Mouse (Mus musculus) midbrain, embryonic 16.5 days (tissue): Measurements from ENCODE around the gene Ctbp2. TPM values are rescaled to one million over a fixed set of nuclear protein-coding genes. Genes with fewer than 3 reads are reported as not detected.
A peak's percentile ranks its signal among the peaks of the same experiment; 100 is the strongest.

Source experiments
- ATAC-seq: fragments of 200-750 bp; cut with Nextera tagmentation; 2 replicates; pipeline ENCODE4 v1.8.0; 2017; ENCODE audit warnings: moderate TSS enrichment
- H3K27ac ChIP-seq: fragments of 300-500 bp; sonication (generic); 2 replicates; pipeline ENCODE4 v1.5.1; 2014; ENCODE audit warnings: mild to moderate bottlenecking, low read length, mixed read lengths
- H3K27me3 ChIP-seq: fragments of 300-500 bp; sonication (generic); 2 replicates; pipeline ENCODE4 v1.6.1; 2014; ENCODE audit warnings: low read depth, low read length, mixed read lengths; ENCODE audit not compliant: control insufficient read depth, insufficient read depth
- H3K36me3 ChIP-seq: fragments of 300-500 bp; sonication (generic); 2 replicates; pipeline ENCODE4 v1.6.1; 2014; ENCODE audit warnings: mild to moderate bottlenecking, low read length, moderate library complexity, mixed read lengths; ENCODE audit not compliant: control insufficient read depth, insufficient read depth
- H3K4me1 ChIP-seq: fragments of 300-500 bp; sonication (generic); 2 replicates; pipeline ENCODE4 v1.6.1; 2014; ENCODE audit warnings: mild to moderate bottlenecking, low read length, mixed read lengths; ENCODE audit not compliant: control insufficient read depth, insufficient read depth
- H3K4me2 ChIP-seq: fragments of 300-500 bp; sonication (generic); 2 replicates; pipeline ENCODE4 v1.6.1; 2014; ENCODE audit warnings: mild to moderate bottlenecking, low read length, mixed read lengths
- H3K4me3 ChIP-seq: fragments of 300-500 bp; sonication (generic); 2 replicates; pipeline ENCODE4 v1.5.1; 2014; ENCODE audit warnings: low read depth, mild to moderate bottlenecking, low read length, moderate library complexity, mixed read lengths
- H3K9ac ChIP-seq: fragments of 300-500 bp; sonication (generic); 2 replicates; pipeline ENCODE4 v1.6.1; 2014; ENCODE audit warnings: low read depth, low read length, mixed read lengths
- H3K9me3 ChIP-seq: fragments of 300-500 bp; sonication (generic); replicated peaks from 2 replicates; pipeline ENCODE4 v1.6.1; 2014; ENCODE audit warnings: mild to moderate bottlenecking, low read length, mixed read lengths; ENCODE audit not compliant: control insufficient read depth, poor library complexity, severe bottlenecking
- WGBS: fragments of 180-500 bp; shearing (Covaris S2); extraction: QIAGEN DNeasy Blood & Tissue Kit; methylation state at CpG from one replicate; pipeline ENCODE4 v1.1.7; 2014; 5-methylcytosine and 5-hydroxymethylcytosine counted together
- polyA plus RNA-seq: library from polyadenylated mRNA; unstranded; fragments of >200 nt; fragmentation: Nextera tagmentation; extraction: Ambion mirVana; gene quantifications from 2 replicates; pipeline ENCODE4 v1.2.1, GENCODE M21; 2015

Ctbp2 gene
- polyA plus RNA-seq, 1 experiment from 2014 or later = 43.7 TPM

DNA sequence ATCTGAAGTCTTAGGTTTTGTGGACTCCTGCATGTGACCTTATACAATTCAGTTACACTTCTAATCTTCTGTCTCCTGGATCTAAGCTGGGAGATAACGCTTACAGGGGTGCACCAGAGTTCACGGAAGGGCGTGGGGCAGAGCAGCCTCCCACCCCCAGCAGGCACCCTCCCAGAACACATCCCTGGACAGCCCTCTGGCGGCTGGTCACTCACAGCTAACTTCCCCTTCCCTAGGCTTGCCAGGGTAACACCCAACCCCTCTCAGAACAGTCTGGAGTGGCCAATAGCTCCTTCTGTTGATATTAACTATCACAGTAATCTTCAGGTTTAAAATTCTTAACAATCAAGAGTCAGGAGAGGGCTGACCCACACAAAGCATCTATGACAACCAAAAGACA is 76.9 kb downstream of the Ctbp2 start:
- no peak overlapping the region for H3K4me3 ChIP-seq
- no peaks in the 10 kb centered on the region for H3K27me3 ChIP-seq
- no peak overlapping the region for H3K27ac ChIP-seq
- H3K4me2 ChIP-seq = no peak overlapping the region
- H3K36me3 ChIP-seq = no peaks in the 10 kb centered on the region
- no peak for ATAC-seq
- no peaks in the 10 kb centered on the region for H3K9me3 ChIP-seq
- no peak overlapping the region for H3K9ac ChIP-seq
- 91% methylated on average over 4 of the region's 4 CpGs for WGBS
- H3K4me1 ChIP-seq = no peaks in the 10 kb centered on the region

DNA sequence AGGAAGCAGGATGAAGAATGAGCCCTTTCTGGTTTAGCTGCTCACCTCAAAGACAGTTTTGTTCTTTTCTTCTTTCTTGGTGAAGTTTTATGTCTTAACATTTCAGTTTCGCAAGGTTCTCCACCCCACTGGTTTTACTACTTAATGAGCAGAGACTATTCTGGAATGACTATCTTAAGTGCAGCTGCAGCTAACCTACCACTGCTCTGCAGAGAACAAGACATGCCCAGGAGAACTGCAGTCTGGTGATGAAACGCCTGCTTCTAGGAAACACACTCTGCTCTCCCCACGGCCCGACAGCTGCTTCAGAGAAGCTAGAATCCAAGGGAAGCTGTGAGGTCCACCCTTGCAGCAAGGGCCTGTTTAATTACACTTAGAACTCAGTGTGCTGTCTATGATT is 79.4 kb downstream of the Ctbp2 start:
- no peak overlapping the region for H3K27ac ChIP-seq
- no peak overlapping the region for H3K9ac ChIP-seq
- 84% methylated on average over 4 of the region's 4 CpGs for WGBS
- no peak overlapping the region for H3K4me3 ChIP-seq
- no peak overlapping the region for H3K4me2 ChIP-seq
- no peaks in the 10 kb centered on the region for H3K9me3 ChIP-seq
- no peaks in the 10 kb centered on the region for H3K27me3 ChIP-seq
- no peaks in the 10 kb centered on the region for H3K36me3 ChIP-seq
- no peaks in the 10 kb centered on the region for H3K4me1 ChIP-seq
- ATAC-seq = no peak

DNA sequence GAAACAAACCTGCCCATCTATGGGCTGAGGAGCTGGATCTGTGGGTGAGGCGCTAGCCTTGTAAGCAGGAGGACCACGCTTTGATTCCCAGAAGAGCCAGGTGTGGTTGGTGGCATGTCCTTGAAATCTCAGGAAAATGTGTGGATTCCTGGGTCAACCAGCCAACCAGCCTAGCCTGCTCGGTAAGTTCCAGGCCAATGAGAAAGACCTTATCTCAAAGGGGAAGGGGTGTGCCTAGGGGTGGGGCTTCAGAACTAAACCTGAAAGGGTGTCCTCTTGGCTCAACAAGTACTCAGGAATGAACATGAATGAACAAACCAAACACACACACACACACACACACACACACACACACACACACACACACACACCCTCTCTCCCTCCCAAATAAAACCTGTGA is 82.4 kb downstream of the Ctbp2 start:
- Histone ChIP-seq H3K4me2 (no peak overlapping the region), H3K4me3 (no peak overlapping the region), H3K27ac (no peak overlapping the region), H3K4me1 (0 out of 2 replicates have a peak, but pooled peaks cover 3% of the 10 kb centered on the region), H3K36me3 (no peaks in the 10 kb centered on the region), H3K9ac (no peak overlapping the region), H3K9me3 (no peaks in the 10 kb centered on the region), H3K27me3 (no peaks in the 10 kb centered on the region)
- no peak for ATAC-seq
- 83% methylated on average over 3 of the region's 3 CpGs for WGBS

DNA sequence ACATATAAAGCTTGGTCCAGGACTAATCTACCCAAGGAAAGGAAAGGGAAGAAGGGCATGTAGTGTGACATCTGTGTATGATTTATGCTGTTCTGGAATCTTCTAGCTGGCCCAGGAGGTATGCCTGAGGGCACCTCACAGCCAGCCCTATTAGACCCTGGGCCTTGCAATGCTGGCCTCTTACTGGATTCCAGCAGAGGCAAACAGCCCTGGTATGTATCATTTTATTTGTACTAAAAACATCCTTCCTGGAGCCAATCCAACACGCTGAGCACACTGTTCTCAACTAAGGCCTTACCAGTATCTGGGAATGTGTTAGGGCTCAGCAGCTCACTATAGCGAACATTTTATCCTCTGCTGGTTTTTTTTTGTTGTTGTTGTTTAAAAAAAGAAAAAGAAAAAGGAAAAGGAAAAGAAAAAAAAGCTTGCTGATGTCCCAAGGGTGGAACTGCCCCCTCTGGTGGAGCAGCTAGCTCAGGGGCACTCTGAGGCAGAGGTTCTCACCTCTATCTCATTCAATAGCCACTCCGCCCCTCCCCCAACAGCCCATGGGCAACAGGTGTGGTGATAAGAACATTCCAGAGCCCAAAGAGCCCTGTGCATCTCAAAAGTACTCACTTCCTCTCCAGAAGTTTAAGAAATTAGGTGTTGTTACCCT is 83.3 kb downstream of the Ctbp2 start:
- no peak overlapping the region for H3K9ac ChIP-seq
- WGBS = 94% methylated on average over 3 of the region's 3 CpGs
- H3K27ac ChIP-seq = no peak overlapping the region; the same call in 1 of the 2 replicates
- no peak for ATAC-seq
- H3K36me3 ChIP-seq = no peaks in the 10 kb centered on the region
- no peak overlapping the region for H3K4me3 ChIP-seq
- H3K9me3 ChIP-seq = no peaks in the 10 kb centered on the region
- no peaks in the 10 kb centered on the region for H3K27me3 ChIP-seq
- H3K4me1 ChIP-seq = 0 out of 2 replicates have a peak, but pooled peaks cover 3% of the 10 kb centered on the region
- H3K4me2 ChIP-seq = no peak overlapping the region

DNA sequence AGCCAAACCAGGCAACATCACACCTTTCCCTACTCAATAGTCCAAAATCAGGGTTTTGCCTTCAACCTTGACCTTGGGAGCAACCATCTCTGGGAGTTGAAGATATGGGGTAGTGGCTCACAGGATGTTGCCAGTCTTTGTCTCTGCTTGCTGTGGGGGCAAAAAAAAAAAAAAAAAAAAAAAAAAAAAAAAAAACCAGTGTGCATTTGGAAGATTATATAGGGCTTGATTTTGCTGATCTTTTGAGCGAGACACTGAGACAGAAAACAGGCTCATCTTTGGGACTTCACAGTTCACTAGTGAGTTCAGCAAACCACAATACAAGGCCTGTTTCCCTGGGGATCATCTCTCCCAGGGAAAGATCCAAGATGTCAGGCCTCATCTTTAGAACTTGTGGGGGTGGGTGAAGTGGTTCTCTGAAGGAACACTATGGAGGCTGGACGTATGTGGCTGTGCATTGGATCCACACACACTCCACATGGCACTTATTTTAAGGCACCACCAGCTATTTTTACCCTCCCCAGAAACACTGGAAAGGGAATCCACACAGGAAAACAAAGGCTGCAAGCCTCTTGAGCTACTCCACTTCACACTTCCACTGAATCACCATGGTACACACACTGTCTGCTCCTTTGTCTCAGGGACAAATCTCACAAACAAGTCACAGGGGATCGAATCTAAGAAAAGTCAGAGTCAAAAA is 84.4 kb downstream of the Ctbp2 start:
- no peak overlapping the region for H3K4me2 ChIP-seq
- no peaks in the 10 kb centered on the region for H3K27me3 ChIP-seq
- H3K4me1 ChIP-seq = 0 out of 2 replicates have a peak, but pooled peaks cover 3% of the 10 kb centered on the region
- no peak for ATAC-seq
- no peak overlapping the region for H3K9ac ChIP-seq
- 81% methylated on average over 3 of the region's 3 CpGs for WGBS
- H3K36me3 ChIP-seq = no peaks in the 10 kb centered on the region
- no peaks in the 10 kb centered on the region for H3K9me3 ChIP-seq
- H3K4me3 ChIP-seq = no peak overlapping the region
- H3K27ac ChIP-seq = no peak overlapping the region

DNA sequence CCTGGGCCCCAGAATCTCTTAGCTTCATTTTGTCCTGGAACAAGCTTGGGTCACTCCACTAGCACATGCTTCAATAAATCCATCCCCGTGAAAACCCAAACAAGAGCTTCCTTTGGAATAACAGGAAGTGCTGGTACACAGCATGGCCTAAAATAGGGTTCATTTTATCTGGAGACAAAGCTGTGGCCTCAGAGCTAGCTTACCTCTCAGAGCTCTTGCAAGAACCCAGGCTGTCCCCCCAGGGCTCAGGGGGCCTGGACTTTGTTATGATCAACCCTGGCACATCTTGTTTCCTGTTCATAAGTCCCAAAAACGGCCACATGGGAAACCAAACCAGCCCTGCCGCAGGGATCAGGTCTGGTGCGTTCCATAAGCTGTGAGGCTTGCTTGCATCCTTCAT is 86.5 kb downstream of the Ctbp2 start:
- H3K4me2 ChIP-seq = no peak overlapping the region
- H3K4me3 ChIP-seq = no peak overlapping the region
- no peaks in the 10 kb centered on the region for H3K9me3 ChIP-seq
- 61% methylated on average over 4 of the region's 4 CpGs for WGBS
- no peak overlapping the region for H3K27ac ChIP-seq
- H3K36me3 ChIP-seq = no peaks in the 10 kb centered on the region
- H3K9ac ChIP-seq = no peak overlapping the region
- no peaks in the 10 kb centered on the region for H3K27me3 ChIP-seq
- H3K4me1 ChIP-seq = peaks cover 16% of the 10 kb centered on the region
- ATAC-seq = no peak

DNA sequence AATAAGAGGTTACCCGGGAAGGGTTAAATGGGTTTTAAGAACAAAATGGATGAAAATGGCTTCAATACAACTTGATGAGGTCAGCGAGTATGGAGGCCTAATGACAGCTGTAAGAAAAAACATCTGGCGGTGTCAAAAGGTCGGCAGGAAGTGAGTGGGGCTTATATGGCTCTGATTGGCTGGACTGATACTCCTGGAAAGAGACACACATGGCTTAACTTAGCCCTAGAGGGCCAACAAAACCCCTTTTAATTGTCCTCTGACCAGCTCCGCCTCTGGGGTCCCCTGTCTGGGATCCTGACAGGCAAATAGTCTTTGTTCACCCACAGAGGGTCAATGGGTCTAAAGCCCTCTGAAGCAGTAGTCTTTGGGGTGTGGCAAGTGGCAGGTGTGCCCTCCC is 86.9 kb downstream of the Ctbp2 start:
- 56% methylated on average over 5 of the region's 5 CpGs for WGBS
- no peak overlapping the region for H3K4me2 ChIP-seq
- no peak overlapping the region for H3K9ac ChIP-seq
- no peak for ATAC-seq
- peaks cover 16% of the 10 kb centered on the region for H3K4me1 ChIP-seq
- H3K36me3 ChIP-seq = no peaks in the 10 kb centered on the region
- H3K27me3 ChIP-seq = no peaks in the 10 kb centered on the region
- H3K4me3 ChIP-seq = no peak overlapping the region
- H3K27ac ChIP-seq = no peak overlapping the region
- H3K9me3 ChIP-seq = no peaks in the 10 kb centered on the region

DNA sequence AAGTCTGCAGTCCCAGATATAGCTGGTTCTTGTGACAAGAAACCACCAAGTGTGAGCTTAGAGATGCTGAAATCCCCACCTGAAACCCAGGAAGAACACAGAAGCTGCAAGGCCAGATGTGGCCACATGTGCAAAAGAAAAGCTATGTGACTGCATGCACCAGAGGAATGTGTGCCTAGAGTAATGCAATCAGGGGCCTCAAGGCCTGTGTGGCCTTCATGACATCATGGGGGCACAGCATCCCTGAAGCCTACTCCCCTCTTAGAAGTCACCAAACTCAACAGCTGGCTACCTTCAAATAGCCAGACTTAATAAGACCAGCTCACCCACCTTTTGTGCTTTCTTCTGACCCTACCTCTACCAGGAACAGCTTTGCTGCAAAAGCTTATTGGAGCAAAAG is 88.3 kb downstream of the Ctbp2 start:
- ATAC-seq = no peak
- Histone ChIP-seq H3K9me3 (no peaks in the 10 kb centered on the region), H3K27me3 (no peaks in the 10 kb centered on the region), H3K27ac (no peak overlapping the region), H3K4me1 (peaks cover 16% of the 10 kb centered on the region), H3K4me3 (no peak overlapping the region), H3K4me2 (no peak overlapping the region), H3K9ac (no peak overlapping the region), H3K36me3 (no peaks in the 10 kb centered on the region)

DNA sequence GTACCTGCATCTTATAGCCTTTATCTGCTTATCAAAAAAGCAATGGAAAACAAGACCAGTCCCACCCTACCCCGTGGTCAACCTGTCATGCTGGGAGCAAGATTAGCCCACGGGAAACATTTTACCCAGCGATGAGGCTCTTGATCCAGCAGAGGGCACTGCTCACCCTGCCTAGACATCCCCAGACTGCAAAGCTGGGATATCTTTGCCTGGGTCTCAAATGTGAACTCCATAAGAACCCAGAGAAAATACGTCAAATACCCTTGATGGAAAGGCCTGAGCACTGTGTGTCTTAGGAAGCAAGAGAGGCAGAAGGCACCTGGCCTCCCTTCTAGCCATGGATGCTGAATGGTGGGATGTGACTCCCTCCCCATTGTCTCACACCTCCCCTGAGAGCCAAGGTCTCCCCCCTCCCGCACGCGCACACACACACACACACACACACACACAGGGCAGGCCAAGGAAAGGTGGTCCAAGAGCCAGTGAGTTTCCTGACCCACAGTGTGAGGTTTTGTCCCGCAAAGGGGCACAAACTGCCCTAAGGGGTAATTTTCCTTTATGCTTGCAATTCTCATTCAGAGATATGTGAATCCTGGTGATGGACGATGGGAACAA is 91.5 kb downstream of the Ctbp2 start:
- H3K4me1 ChIP-seq = peaks cover 14% of the 10 kb centered on the region
- no peak overlapping the region; the same call in 1 of the 2 replicates for H3K27ac ChIP-seq
- ATAC-seq = peak; percentile 71
- WGBS = 42% methylated on average over 9 of the region's 9 CpGs
- no peaks in the 10 kb centered on the region for H3K27me3 ChIP-seq
- no peak overlapping the region for H3K9ac ChIP-seq
- H3K4me2 ChIP-seq = no peak overlapping the region
- no peaks in the 10 kb centered on the region for H3K36me3 ChIP-seq
- no peak overlapping the region for H3K4me3 ChIP-seq
- H3K9me3 ChIP-seq = no peaks in the 10 kb centered on the region
